Mouse (Mus musculus) CH12.LX (cell line): Measurements from ENCODE around the gene Col7a1. TPM values are rescaled to one million over a fixed set of nuclear protein-coding genes. Genes with fewer than 3 reads are reported as not detected.

Source experiments
- DNase-seq: peaks from one replicate; pipeline ENCODE4 v3.0.0-alpha.2; 2013; ENCODE audit errors: extremely low read depth
- H3K27ac ChIP-seq: 2 replicates; pipeline ENCODE4 v1.5.1; 2012; ENCODE audit warnings: low read depth, mild to moderate bottlenecking, control low read depth, moderate library complexity; ENCODE audit not compliant: insufficient read depth
- H3K27me3 ChIP-seq: replicated peaks from 2 replicates; pipeline ENCODE3; 2012; ENCODE audit warnings: inconsistent platforms
- H3K36me3 ChIP-seq, 2 experiments: replicated peaks in 1 of 2; 2 replicates each; pipeline versions ENCODE3 to v1.6.1; 2012; ENCODE audit warnings: inconsistent platforms in 1 of 2, low read length in 1 of 2, mild to moderate bottlenecking in 1 of 2, mixed read lengths in 1 of 2, moderate library complexity in 1 of 2; ENCODE audit not compliant: control insufficient read depth in 1 of 2, insufficient read depth in 1 of 2
- H3K4me1 ChIP-seq, 2 experiments: 2 replicates each; pipeline ENCODE4 v1.6.1; 2012; ENCODE audit warnings: inconsistent platforms in 1 of 2, moderate library complexity in 1 of 2; ENCODE audit not compliant: insufficient read depth in 2 of 2, control insufficient read depth in 1 of 2
- H3K4me2 ChIP-seq: 2 replicates; pipeline ENCODE4 v1.6.1; 2012; ENCODE audit warnings: low read depth, mild to moderate bottlenecking, control low read depth; ENCODE audit not compliant: poor library complexity, insufficient read depth, severe bottlenecking
- H3K4me3 ChIP-seq, 3 experiments: fragments of 150-350 bp in 1 of 3; sonication (generic) in 1 of 3; replicated peaks in 1 of 3; 2 replicates each; pipeline versions ENCODE3 to v1.5.1; 2011 to 2012; ENCODE audit warnings: low read depth in 2 of 3, low read length in 2 of 3, mild to moderate bottlenecking in 2 of 3, moderate library complexity in 2 of 3, control low read depth in 1 of 3, improper control_type of control experiment in 1 of 3, inconsistent platforms in 1 of 3, mixed read lengths in 1 of 3; ENCODE audit not compliant: poor library complexity in 1 of 3
- H3K79me2 ChIP-seq: replicated peaks from 2 replicates; pipeline ENCODE4 v1.6.1; 2012; ENCODE audit warnings: mild to moderate bottlenecking, moderate library complexity; ENCODE audit not compliant: control insufficient read depth, poor library complexity, insufficient read depth, severe bottlenecking; ENCODE audit errors: extremely low read depth
- H3K9ac ChIP-seq: 2 replicates; pipeline ENCODE4 v1.6.1; 2012; ENCODE audit warnings: low read depth, mild to moderate bottlenecking, control low read depth, moderate library complexity; ENCODE audit not compliant: insufficient read depth
- H3K9me3 ChIP-seq: replicated peaks from 2 replicates; pipeline ENCODE3; 2012; ENCODE audit warnings: low read length, inconsistent platforms, mixed read lengths
- CTCF ChIP-seq, 2 experiments: IDR thresholded peaks in 1 of 2; conservative IDR thresholded peaks in 1 of 2; 2 replicates each; pipeline ENCODE4 v1.5.1; 2011 to 2012; ENCODE audit warnings: low read depth in 2 of 2, low read length in 2 of 2, improper control_type of control experiment in 1 of 2, inconsistent platforms in 1 of 2, mild to moderate bottlenecking in 1 of 2, moderate library complexity in 1 of 2
- EP300 ChIP-seq: IDR thresholded peaks from 2 replicates; pipeline ENCODE4 v1.6.1; 2011; ENCODE audit warnings: low read length, improper control_type of control experiment
- MAZ ChIP-seq: IDR thresholded peaks from 2 replicates; pipeline ENCODE4 v1.6.1; 2012; ENCODE audit warnings: low read depth, mild to moderate bottlenecking, inconsistent platforms, low read length, improper control_type of control experiment, moderate library complexity
- POLR2A ChIP-seq: IDR thresholded peaks from 2 replicates; pipeline ENCODE4 v1.6.1; 2011; ENCODE audit warnings: low read depth, mild to moderate bottlenecking, improper control_type of control experiment, low read length
- RAD21 ChIP-seq: IDR thresholded peaks from 2 replicates; pipeline ENCODE4 v1.6.1; 2011; ENCODE audit warnings: low read depth, mild to moderate bottlenecking, low read length, improper control_type of control experiment, moderate library complexity
- RCOR1 ChIP-seq: conservative IDR thresholded peaks from 2 replicates; pipeline ENCODE4 v1.6.1; 2012; ENCODE audit warnings: low read depth, mild to moderate bottlenecking, inconsistent platforms, low read length, improper control_type of control experiment
- TBP ChIP-seq: conservative IDR thresholded peaks from 2 replicates; pipeline ENCODE4 v1.6.1; 2011; ENCODE audit warnings: low read depth, low read length, improper control_type of control experiment
- UBTF ChIP-seq: IDR thresholded peaks from 2 replicates; pipeline ENCODE4 v1.6.1; 2012; ENCODE audit warnings: low read depth, mild to moderate bottlenecking, inconsistent platforms, low read length, improper control_type of control experiment, moderate library complexity
- dilution Hi-C: fragments of 300-500 bp; cut with MboI; formaldehyde crosslinking; loops from 2 replicates; pipeline ENCODE4 v1.14.3; 2020; ENCODE audit warnings: low sequenced_read_pairs; ENCODE audit not compliant: extremely low pct_unique_long_range_greater_than_20kb, extremely low pct_ligation_motif_present
- in situ Hi-C: fragments of 300-500 bp; cut with MboI; formaldehyde crosslinking; loops from 3 replicates; pipeline ENCODE4 v1.14.3; 2019; ENCODE audit warnings: low sequenced_read_pairs, low pct_ligation_motif_present, low pct_unique_long_range_greater_than_20kb, mixed read lengths
- polyA plus RNA-seq: library from polyadenylated mRNA; unstranded; fragments of >175 nt; gene quantifications from 2 replicates; pipeline ENCODE4 v1.2.1, GENCODE M21; 2012; ENCODE audit warnings: low read depth; ENCODE audit not compliant: insufficient read length
- total RNA-seq, 2 experiments: library from RNA; depleted of rRNA; stranded (reverse); fragments of 300-350 nt in 1 of 2; fragments of >200 nt in 1 of 2; gene quantifications; 2 replicates each; pipeline ENCODE4 v1.2.3; 2012 to 2014

Col7a1 gene
- total RNA-seq (2012; rRNA removed) (0.98 and 1.1 TPM in 2 replicates), total RNA-seq (2014; rRNA removed) (0.31 and 0.86 TPM in 2 replicates), polyA plus RNA-seq (2.0 and 3.0 TPM in 2 replicates)

DNA sequence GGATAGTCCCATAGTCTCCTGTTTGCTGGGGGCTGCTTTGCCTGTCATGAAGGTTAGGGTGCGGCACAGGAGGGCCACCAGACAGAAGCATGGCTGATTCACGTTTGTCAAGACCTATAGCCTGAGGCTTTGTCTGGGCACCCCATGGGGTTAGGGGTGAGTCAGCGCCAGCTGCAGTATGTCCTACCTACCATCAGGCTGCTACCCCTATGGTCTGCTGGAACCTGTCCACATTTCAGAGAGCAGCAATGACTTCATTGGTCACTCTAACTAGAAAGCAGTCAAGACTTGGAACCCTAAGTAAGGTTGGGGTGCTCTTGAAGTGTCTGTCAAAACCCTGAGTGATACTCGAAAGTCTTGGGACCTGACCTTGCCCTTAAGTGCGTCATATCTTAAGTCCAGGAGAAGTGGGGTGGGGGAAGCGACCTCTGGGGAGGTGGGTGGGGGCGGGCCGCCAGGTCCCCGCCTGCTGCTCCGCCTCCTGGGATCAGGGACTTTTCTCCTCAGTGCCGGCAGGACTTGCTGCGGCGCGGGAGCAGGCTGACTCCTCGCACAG lies at the start of gene Col7a1:
Col7a1 (plus strand) TSS at position 506 of the 556 bp plus-strand sequence.
- Histone ChIP-seq H3K27me3 (no peaks in the 10 kb centered on the region), H3K9ac (no peak within 1 kb of the TSS), H3K36me3 (peaks cover 23 to 34% of the 10 kb centered on the region in 2 experiments), H3K4me2 (no peak within 1 kb of the TSS), H3K27ac (no peak within 1 kb of the TSS), H3K9me3 (no peaks in the 10 kb centered on the region), H3K79me2 (no peaks in the 10 kb centered on the region), H3K4me3 (no peak within 1 kb of the TSS), H3K4me1 (no peaks in the 10 kb centered on the region)
- in situ Hi-C loops (no loop called here), dilution Hi-C loops (no loop called here)
- DNase-seq, result no peak
- TF ChIP-seq EP300 (no peak), RAD21 (no peak), TBP (no peak), UBTF (no peak)

DNA sequence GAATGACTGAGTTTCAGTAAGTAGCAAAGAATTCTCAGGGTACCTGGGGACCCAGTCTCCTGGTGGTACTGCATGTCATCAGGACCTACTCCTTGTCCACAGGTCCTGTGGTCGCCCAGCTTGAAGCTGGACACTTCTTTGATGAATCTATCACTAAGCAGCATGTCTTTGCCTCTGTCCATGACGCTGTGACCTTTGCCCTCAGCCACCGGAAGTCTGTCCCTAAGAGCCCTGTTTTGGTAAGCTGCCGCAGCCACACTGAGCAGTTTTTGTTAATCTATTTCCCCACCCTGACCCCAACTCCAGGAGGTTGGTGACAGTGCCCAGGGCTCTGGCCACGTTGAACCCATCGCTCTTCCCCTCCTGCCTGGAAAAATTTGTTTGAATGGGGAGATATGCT lies 41.1 kb upstream of the Col7a1 start:
- Histone ChIP-seq H3K4me2 (no peak overlapping the region), H3K79me2 (no peaks in the 10 kb centered on the region), H3K4me1 (no peaks in the 10 kb centered on the region), H3K36me3 (peaks cover 0 to 13% of the 10 kb centered on the region in 2 experiments), H3K9ac (no peak overlapping the region), H3K27me3 (no peaks in the 10 kb centered on the region), H3K27ac (no peak overlapping the region), H3K4me3 (no peak overlapping the region), H3K9me3 (no peaks in the 10 kb centered on the region)
- TF ChIP-seq POLR2A (no peak), RCOR1 (no peak), CTCF (conservative IDR thresholded peaks at IDR 0.05 in 1 of 2, IDR thresholded peaks at IDR 0.05 in 1 of 2; ENCODE audit: low read depth in 2 of 2, low read length in 2 of 2) (no peak), TBP (no peak)
- dilution Hi-C loops (no loop called here), in situ Hi-C loops (no loop called here)
- DNase-seq, result no peak

GRCm38 (mm10) chr9:108913161-108913560 lies 40.2 kb upstream of the Col7a1 start:
- Histone ChIP-seq H3K4me3 (no peak overlapping the region), H3K27ac (no peak overlapping the region)
- TF ChIP-seq MAZ (no peak), RCOR1 (no peak)
- TF ChIP-seq, all 38 proteins: peak for 0
- Histone ChIP-seq H3K4me2 (no peak overlapping the region), H3K4me1 (no peaks in the 10 kb centered on the region), H3K79me2 (no peaks in the 10 kb centered on the region), H3K9me3 (no peaks in the 10 kb centered on the region), H3K9ac (no peak overlapping the region), H3K36me3 (peaks cover 0 to 13% of the 10 kb centered on the region in 2 experiments), H3K27me3 (no peaks in the 10 kb centered on the region)
- in situ Hi-C loops (no loop called here), dilution Hi-C loops (no loop called here)
- DNase-seq, result no peak
